Mouse (Mus musculus) lung, postnatal 0 days (tissue): ENCODE results near the gene Rbm46. TPM values are rescaled to one million over a fixed set of nuclear protein-coding genes. Genes with fewer than 3 reads are reported as not detected.

Source experiments
- ATAC-seq: fragments of 200-750 bp; cut with Nextera tagmentation; 2 replicates; pipeline ENCODE4 v1.8.0; 2017; ENCODE audit warnings: moderate library complexity
- DNase-seq: peaks from one replicate; pipeline ENCODE4 v3.0.0-alpha.2; 2016; ENCODE audit warnings: low spot score
- H3K27ac ChIP-seq: fragments of 300-500 bp; sonication (generic); 2 replicates; pipeline ENCODE4 v1.5.1; 2014; ENCODE audit warnings: antibody characterized with exemption, mild to moderate bottlenecking, low read length, mixed read lengths
- H3K27me3 ChIP-seq: fragments of 300-500 bp; sonication (generic); replicated peaks from 2 replicates; pipeline ENCODE4 v1.6.1; 2014; ENCODE audit warnings: low read length, mixed read lengths; ENCODE audit not compliant: insufficient read depth
- H3K36me3 ChIP-seq: fragments of 300-500 bp; sonication (generic); 2 replicates; pipeline ENCODE4 v1.6.1; 2014; ENCODE audit warnings: low read length, mixed read lengths; ENCODE audit not compliant: insufficient read depth
- H3K4me1 ChIP-seq: fragments of 300-500 bp; sonication (generic); 2 replicates; pipeline ENCODE4 v1.6.1; 2014; ENCODE audit warnings: antibody characterized with exemption, low read depth, low read length, mixed read lengths; ENCODE audit not compliant: insufficient read depth
- H3K4me2 ChIP-seq: fragments of 300-500 bp; sonication (generic); replicated peaks from 2 replicates; pipeline ENCODE4 v1.6.1; 2014; ENCODE audit warnings: low read depth, mild to moderate bottlenecking, low read length, moderate library complexity, mixed read lengths
- H3K4me3 ChIP-seq: fragments of 300-500 bp; sonication (generic); 2 replicates; pipeline ENCODE4 v1.5.1; 2014; ENCODE audit warnings: low read depth, low read length
- H3K9ac ChIP-seq: fragments of 300-500 bp; sonication (generic); replicated peaks from 2 replicates; pipeline ENCODE4 v1.6.1; 2014; ENCODE audit warnings: low read depth, mild to moderate bottlenecking
- H3K9me3 ChIP-seq: fragments of 300-500 bp; sonication (generic); 2 replicates; pipeline ENCODE4 v1.6.1; 2016; ENCODE audit warnings: low read length, mixed read lengths
- CTCF ChIP-seq: IDR thresholded peaks from 2 replicates; pipeline ENCODE4 v1.5.1; 2016; ENCODE audit warnings: antibody characterized with exemption, mild to moderate bottlenecking
- EP300 ChIP-seq: IDR thresholded peaks from 2 replicates; pipeline ENCODE4 v1.6.1; 2016; ENCODE audit warnings: antibody characterized with exemption, mild to moderate bottlenecking, control low read depth
- WGBS: fragments of 180-500 bp; shearing (Covaris S2); extraction: QIAGEN DNeasy Blood & Tissue Kit; methylation state at CpG from one replicate; pipeline ENCODE4 v1.1.7; 2014; 5-methylcytosine and 5-hydroxymethylcytosine counted together
- polyA plus RNA-seq: library from polyadenylated mRNA; unstranded; fragments of >200 nt; fragmentation: Nextera tagmentation; extraction: Ambion mirVana; gene quantifications from 2 replicates; pipeline ENCODE4 v1.2.1, GENCODE M21; 2015

Rbm46 gene
- polyA plus RNA-seq, 1 experiment from 2014 or later = 5.9 TPM

DNA sequence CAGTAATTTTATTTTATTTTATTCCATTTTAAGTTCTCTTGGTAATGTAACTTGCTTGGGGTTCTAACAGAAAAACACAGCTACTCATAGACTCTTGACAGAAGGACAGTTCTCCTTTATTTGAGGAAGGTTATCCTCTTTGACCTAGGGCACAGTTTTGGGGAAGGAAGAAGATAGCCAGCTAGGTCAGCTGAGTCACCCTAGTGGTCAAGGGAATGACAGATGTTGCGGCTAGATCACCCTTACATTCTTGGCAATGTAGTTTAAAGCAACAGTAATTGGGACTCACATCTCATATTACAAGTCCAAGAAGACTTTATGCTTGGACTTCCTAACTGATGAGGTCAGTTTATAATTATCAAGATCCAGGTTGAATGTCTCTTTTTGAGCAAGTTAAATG lies 82.6 kb downstream of the Rbm46 start:
- ATAC-seq (no peak), DNase-seq (peak; percentile 16)
- no peak overlapping the region for H3K27ac ChIP-seq
- no peak overlapping the region for H3K9ac ChIP-seq
- TF ChIP-seq CTCF = no peak
- no peak for TF ChIP-seq EP300
- 65% methylated on average over 1 of the region's 1 CpGs for WGBS
- H3K27me3 ChIP-seq = no peaks in the 10 kb centered on the region
- no peak overlapping the region for H3K4me2 ChIP-seq
- no peak overlapping the region for H3K4me3 ChIP-seq
- H3K4me1 ChIP-seq = no peaks in the 10 kb centered on the region
- no peaks in the 10 kb centered on the region for H3K36me3 ChIP-seq
- H3K9me3 ChIP-seq = no peaks in the 10 kb centered on the region

DNA sequence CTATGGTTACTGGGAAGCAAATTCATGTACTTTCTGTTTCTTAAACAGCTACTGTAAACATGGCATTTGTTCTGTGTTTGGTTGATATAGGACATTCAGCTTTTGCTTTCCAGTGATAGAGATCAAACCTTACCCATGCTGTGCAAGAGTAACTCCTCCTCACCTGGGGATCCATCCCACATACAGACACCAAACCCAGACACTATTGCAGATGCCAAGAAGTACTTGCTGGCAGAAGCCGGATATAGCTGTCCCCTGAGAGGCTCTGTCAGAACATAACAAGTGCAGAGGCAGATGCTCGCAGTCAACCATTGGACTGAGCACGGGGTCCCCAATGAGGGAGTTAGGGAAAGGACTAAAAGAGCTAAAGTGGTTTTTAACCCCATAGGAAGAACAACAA lies 84.6 kb downstream of the Rbm46 start:
- no peak for DNase-seq
- H3K4me2 ChIP-seq = no peak overlapping the region
- no peaks in the 10 kb centered on the region for H3K27me3 ChIP-seq
- no peak for TF ChIP-seq CTCF
- no peak for TF ChIP-seq EP300
- no peak overlapping the region for H3K27ac ChIP-seq
- 91% methylated on average over 3 of the region's 3 CpGs for WGBS
- no peak overlapping the region for H3K9ac ChIP-seq
- no peak overlapping the region for H3K4me3 ChIP-seq
- no peak for ATAC-seq
- H3K9me3 ChIP-seq = no peaks in the 10 kb centered on the region
- H3K4me1 ChIP-seq = no peaks in the 10 kb centered on the region
- H3K36me3 ChIP-seq = no peaks in the 10 kb centered on the region

Other genes starting within 250 kb of the Rbm46 start
- 0.48 and 0.64 TPM in 2 replicates for gene Lrat, start 27.5 kb upstream of the Rbm46 start, polyA plus RNA-seq
- 1.4 and 2.4 TPM in 2 replicates for gene Fgg, start 131.2 kb upstream of the Rbm46 start, polyA plus RNA-seq
- 0.50 and 0.52 TPM in 2 replicates for gene Fga, start 149.6 kb upstream of the Rbm46 start, polyA plus RNA-seq
- gene Fgb, start 173.4 kb upstream of the Rbm46 start, polyA plus RNA-seq = 0.25 and 0.31 TPM in 2 replicates
- gene Plrg1, start 179.0 kb upstream of the Rbm46 start, polyA plus RNA-seq = 54.5 and 57.8 TPM in 2 replicates